Mouse (Mus musculus) lung, adult 2 months (tissue): ENCODE measurements around the gene Ndufaf2.

Experiments
- CTCF ChIP-seq: fragments of 200-500 bp; IDR thresholded peaks from 2 replicates; pipeline ENCODE4 v1.5.1; 2011; ENCODE audit warnings: mild to moderate bottlenecking, low read length, control low read depth; ENCODE audit not compliant: insufficient read depth
- POLR2A ChIP-seq: fragments of 200-500 bp; IDR thresholded peaks from 2 replicates; pipeline ENCODE4 v1.6.1; 2011; ENCODE audit warnings: low read depth, mild to moderate bottlenecking, control low read depth, low read length, borderline replicate concordance; ENCODE audit errors: extremely low read depth

DNA sequence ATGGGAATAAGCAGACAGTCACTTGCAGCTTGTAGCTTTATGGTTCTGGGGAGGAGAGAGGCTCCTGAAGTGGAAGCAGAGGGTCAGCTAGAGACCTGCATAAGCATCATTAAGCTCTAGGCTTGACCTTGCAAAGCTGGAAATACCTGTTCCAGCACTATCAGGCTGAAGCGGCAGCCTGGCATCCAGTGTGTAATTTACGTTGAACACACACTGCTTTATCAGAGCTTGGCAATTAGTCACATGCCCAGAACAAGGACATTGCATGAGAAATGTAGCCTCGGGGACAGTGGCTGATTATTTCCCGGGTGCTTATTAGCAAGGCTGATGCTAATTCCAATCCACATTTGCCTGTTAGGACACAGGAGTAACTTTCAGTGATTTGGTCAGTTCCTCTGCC lies 196.5 kb downstream of the Ndufaf2 start:
- TF ChIP-seq POLR2A = no peak
- TF ChIP-seq CTCF = no peak
